ENCODE assay signal across 27 mouse cellular contexts in genomic region chr6:86276816-86277215, GRCm38 (mm10).
"Had no signal": no experiment of that assay in that cellular context is flagged by ENCODE, and none has a peak within 500 bp of the region (broad histone marks: within the 10 kb centered on the region; RNA-seq: fewer than 3 reads in every experiment).

No protein-coding gene starts in this region.

- DNase-seq: gastrocnemius, postnatal 14 days; gastrocnemius, postnatal 36 days; heart, adult 11 months; heart, adult 2 months; heart, postnatal 14 days; heart, postnatal 36 days; kidney, adult 11 months; kidney, adult 2 months; kidney, adult 9 months; kidney, postnatal 14 days; kidney, postnatal 36 days; layer of hippocampus, adult 9-11 months; layer of hippocampus, postnatal 36 days; left cerebral cortex, postnatal 4 days had no signal

- H3K9ac ChIP-seq: heart, embryonic 13.5 days; heart, embryonic 15.5 days; hindbrain, embryonic 13.5 days; hindbrain, embryonic 15.5 days; kidney, embryonic 15.5 days; limb, embryonic 13.5 days; limb, embryonic 15.5 days; liver, embryonic 12.5 days; liver, embryonic 14.5 days had no signal

- ATAC-seq: hindbrain, postnatal 0 days; intestine, embryonic 16.5 days; liver, embryonic 12.5 days had no signal

- H3K4me3 ChIP-seq: heart, adult 2 months; heart, embryonic 13.5 days; heart, embryonic 15.5 days; hindbrain, embryonic 13.5 days; hindbrain, embryonic 15.5 days; kidney, embryonic 15.5 days; limb, embryonic 13.5 days; limb, embryonic 15.5 days; liver, embryonic 12.5 days had no signal

- H3K4me2 ChIP-seq: heart, embryonic 11.5 days; heart, embryonic 13.5 days; heart, embryonic 15.5 days; hindbrain, embryonic 13.5 days; hindbrain, embryonic 15.5 days; kidney, embryonic 15.5 days; limb, embryonic 13.5 days; limb, embryonic 15.5 days; liver, embryonic 12.5 days had no signal

- H3K9me3 ChIP-seq: heart, embryonic 15.5 days; hindbrain, embryonic 13.5 days; hindbrain, embryonic 15.5 days; kidney, embryonic 15.5 days; limb, embryonic 15.5 days; liver, embryonic 12.5 days had no signal

- H3K27me3 ChIP-seq: heart, embryonic 13.5 days; heart, embryonic 15.5 days; hindbrain, embryonic 13.5 days; hindbrain, embryonic 15.5 days; kidney, embryonic 15.5 days; limb, embryonic 13.5 days; limb, embryonic 15.5 days; liver, embryonic 12.5 days had no signal

- H3K27ac ChIP-seq: heart, adult 2 months; heart, embryonic 13.5 days; heart, embryonic 15.5 days; hindbrain, embryonic 13.5 days; hindbrain, embryonic 15.5 days; hindbrain, postnatal 0 days; kidney, embryonic 15.5 days; kidney, postnatal 0 days; limb, embryonic 13.5 days; limb, embryonic 15.5 days; liver, embryonic 12.5 days; liver, embryonic 14.5 days had no signal

- H3K4me1 ChIP-seq: heart, embryonic 13.5 days; heart, embryonic 15.5 days; hindbrain, embryonic 15.5 days; kidney, embryonic 15.5 days; limb, embryonic 13.5 days; limb, embryonic 15.5 days; liver, embryonic 12.5 days had no signal

- H3K36me3 ChIP-seq: heart, embryonic 13.5 days; heart, embryonic 15.5 days; hindbrain, embryonic 13.5 days; hindbrain, embryonic 15.5 days; kidney, embryonic 15.5 days; limb, embryonic 13.5 days; limb, embryonic 15.5 days; liver, embryonic 12.5 days had no signal
